Comparison of ENCODE assay signal across 9 mouse cellular contexts in genomic region chr7:45305275-45305674, GRCm38 (mm10). TPM values are rescaled to one million over a fixed set of nuclear protein-coding genes. Genes with fewer than 3 reads are reported as not detected.
DNase-seq lines count a peak whose midpoint lies in the region; ATAC-seq and TF ChIP-seq lines count a peak whose summit lies in the region.
"Had no signal": no experiment of that assay in that cellular context is flagged by ENCODE, and none has a peak within 500 bp of the region (broad histone marks: within the 10 kb centered on the region; RNA-seq: fewer than 3 reads in every experiment).

No protein-coding gene starts in this region.

- H3K9me3 ChIP-seq in G1E (replicated peaks) = no peaks in the 10 kb centered on the region
- no peaks in the 10 kb centered on the region for H3K9me3 ChIP-seq in neural tube, embryonic 14.5 days (ENCODE audit: control insufficient read depth, low read length)
- H3K9me3 ChIP-seq: heart, embryonic 15.5 days had no signal

- TF ChIP-seq CTCF in G1E (IDR thresholded peaks at IDR 0.05; ENCODE audit: low read depth, low read length) = peak; percentile 32; the same call in 1 of the 2 replicates
- TF ChIP-seq CTCF in embryonic fibroblast, embryonic 13.5 days (IDR thresholded peaks at IDR 0.05; ENCODE audit: borderline replicate concordance, insufficient read depth, low read length) = peak; percentile 78

- TF ChIP-seq POLR2A in embryonic fibroblast, embryonic 13.5 days (IDR thresholded peaks at IDR 0.05; ENCODE audit: low read depth, low read length) = no peak

- peak overlapping the region; percentile 43 for H3K4me2 ChIP-seq in neural tube, embryonic 14.5 days (ENCODE audit: low read depth, low read length)
- H3K4me2 ChIP-seq: heart, embryonic 15.5 days had no signal

- ATAC-seq in G1E (ENCODE audit: extremely low read depth, insufficient number of reproducible peaks, low FRiP score, poor library complexity, severe bottlenecking) = no peak
- peak; percentile 50 to 63; a peak in 2 of 4 replicates for ATAC-seq in hematopoietic stem cell, adult 5-6 weeks (replicated peaks in 1 of 2; ENCODE audit: insufficient read depth in 1 of 2, low FRiP score in 2 of 2, low TSS enrichment in 1 of 2, low read depth in 1 of 2, poor library complexity in 2 of 2, severe bottlenecking in 2 of 2)
- ATAC-seq in neural tube, embryonic 14.5 days (ENCODE audit: low read depth) = peak; percentile 49; the same call in 1 of the 2 replicates

- 4% methylated on average over 17 of the region's 17 CpGs for WGBS in neural tube, embryonic 14.5 days

- H3K4me1 ChIP-seq in G1E (ENCODE audit: insufficient read depth, low read depth, low read length) = peaks cover 4% of the 10 kb centered on the region
- no peaks in the 10 kb centered on the region for H3K4me1 ChIP-seq in embryonic fibroblast, embryonic 13.5 days (ENCODE audit: control insufficient read depth, insufficient read depth, low read length)
- H3K4me1 ChIP-seq in neural tube, embryonic 14.5 days (ENCODE audit: control insufficient read depth, insufficient read depth, low read length) = 0 out of 2 replicates have a peak, but pooled peaks cover 6% of the 10 kb centered on the region

- no peaks in the 10 kb centered on the region for H3K36me3 ChIP-seq in G1E (replicated peaks)
- no peaks in the 10 kb centered on the region for H3K36me3 ChIP-seq in neural tube, embryonic 14.5 days (ENCODE audit: control insufficient read depth, insufficient read depth, low read length)

- peaks cover 49% of the 10 kb centered on the region for H3K27me3 ChIP-seq in G1E (ENCODE audit: insufficient read depth, low read length)
- no peaks in the 10 kb centered on the region for H3K27me3 ChIP-seq in neural tube, embryonic 14.5 days (ENCODE audit: control insufficient read depth, insufficient read depth, low read length)
- H3K27me3 ChIP-seq: heart, embryonic 15.5 days had no signal

- H3K9ac ChIP-seq in neural tube, embryonic 14.5 days (replicated peaks; ENCODE audit: low read depth, low read length) = no peak overlapping the region; the same call in 1 of the 2 replicates
- H3K9ac ChIP-seq: heart, embryonic 15.5 days had no signal

- peak; percentile 28 for DNase-seq in G1E (ENCODE audit: low spot score)
- DNase-seq in brain, adult 2 months (ENCODE audit: low read depth, low spot score) = peak; percentile 92
- DNase-seq in layer of hippocampus, adult 8-10 months (ENCODE audit: low spot score in 2 of 2) = peak; percentile 64 to 66
- DNase-seq in lung, adult 18-20 months = peak; percentile 76 to 88
- DNase-seq in thymus, postnatal 14 days = peak; percentile 58

- H3K27ac ChIP-seq in embryonic fibroblast, embryonic 13.5 days (ENCODE audit: insufficient read depth, low read length) = no peak overlapping the region
- no peak overlapping the region for H3K27ac ChIP-seq in neural tube, embryonic 14.5 days (ENCODE audit: low read depth, low read length)
- H3K27ac ChIP-seq: heart, embryonic 15.5 days had no signal

- H3K4me3 ChIP-seq in G1E (ENCODE audit: low read depth, low read length) = no peak overlapping the region
- H3K4me3 ChIP-seq in embryonic fibroblast, embryonic 13.5 days (ENCODE audit: insufficient read depth, low read length) = no peak overlapping the region
- peak overlapping the region; percentile 10; the same call in 1 of the 2 replicates for H3K4me3 ChIP-seq in neural tube, embryonic 14.5 days (ENCODE audit: low read depth, low read length)
- H3K4me3 ChIP-seq: heart, embryonic 15.5 days had no signal

RNA-seq across cellular contexts. Expression of gene Slc6a21, which starts 28.0 kb away (rescaled TPM):
- total RNA-seq in G1E (2014; fragmentation: Nextera tagmentation) (not detected in 2 replicates), G1E (2017) (0.23 and 0.38 TPM in 2 replicates)
- not detected in 2 replicates for polyA plus RNA-seq in G1E (2012)
- not detected in 2 replicates for polyA plus RNA-seq in embryonic fibroblast, embryonic 13.5 days (2011; ENCODE audit: insufficient read length, low read depth, missing spikeins)
- 0.19 TPM in 1 of 2 replicates, not detected in the other for total RNA-seq in hematopoietic stem cell, adult 5-6 weeks (2017)
- total RNA-seq in layer of hippocampus, adult 8-10 months (2022) = not detected
- not detected in 2 replicates for polyA plus RNA-seq in neural tube, embryonic 14.5 days (2014; fragmentation: Nextera tagmentation; extraction: Ambion mirVana)
- polyA plus RNA-seq: heart, embryonic 15.5 days had no signal

RNA-seq across cellular contexts. Expression of gene Trpm4, which starts 28.3 kb away (rescaled TPM):
- total RNA-seq in G1E (2014; fragmentation: Nextera tagmentation) (not detected in 2 replicates), G1E (2017) (0.23 and 0.49 TPM in 2 replicates)
- 0.11 and 0.21 TPM in 2 replicates for polyA plus RNA-seq in G1E (2012)
- polyA plus RNA-seq in embryonic fibroblast, embryonic 13.5 days (2011; ENCODE audit: insufficient read length, low read depth, missing spikeins) = 9.8 and 12.8 TPM in 2 replicates
- 3.2 and 10.8 TPM in 2 replicates for total RNA-seq in hematopoietic stem cell, adult 5-6 weeks (2017)
- total RNA-seq in layer of hippocampus, adult 8-10 months (2022) = 10 to 100 TPM; 16.0 to 25.6 (median 19.4) TPM
- polyA plus RNA-seq in neural tube, embryonic 14.5 days (2014; fragmentation: Nextera tagmentation; extraction: Ambion mirVana) = 9.1 and 10.9 TPM in 2 replicates

RNA-seq across cellular contexts. Expression of gene Hrc, which starts 29.8 kb away (rescaled TPM):
- total RNA-seq in G1E (2014; fragmentation: Nextera tagmentation) (not detected in 2 replicates), G1E (2017) (0.06 and 0.16 TPM in 2 replicates)
- polyA plus RNA-seq in G1E (2012) = not detected in 2 replicates
- not detected in 2 replicates for polyA plus RNA-seq in embryonic fibroblast, embryonic 13.5 days (2011; ENCODE audit: insufficient read length, low read depth, missing spikeins)
- not detected in 2 replicates for total RNA-seq in hematopoietic stem cell, adult 5-6 weeks (2017)
- total RNA-seq in layer of hippocampus, adult 8-10 months (2022) = under 1 TPM in 2 of 4 experiments, not detected in 2; 0.21 to 0.39 TPM
- 0.13 and 0.52 TPM in 2 replicates for polyA plus RNA-seq in neural tube, embryonic 14.5 days (2014; fragmentation: Nextera tagmentation; extraction: Ambion mirVana)

Comparison
In these comparisons a context has a peak if more than half of its experiments do, and no peak if none do; other contexts are left out.
1. DNase-seq: peak in every context shown above with its lines; median percentile 92 in brain, adult 2 months; 82 in lung, adult 18-20 months; 65 in layer of hippocampus, adult 8-10 months; 58 in thymus, postnatal 14 days; 28 in G1E.